Mouse (Mus musculus) stomach, embryonic 14.5 days (tissue): ENCODE results near the gene Rad51b. TPM values are rescaled to one million over a fixed set of nuclear protein-coding genes. Genes with fewer than 3 reads are reported as not detected.
A peak's percentile ranks its signal among the peaks of the same experiment; 100 is the strongest.

Source experiments
- ATAC-seq: fragments of 200-750 bp; cut with Nextera tagmentation; 2 replicates; pipeline ENCODE4 v1.8.0; 2017; ENCODE audit warnings: low read depth, moderate TSS enrichment; ENCODE audit not compliant: insufficient number of reproducible peaks, insufficient read depth, low FRiP score
- H3K27ac ChIP-seq: fragments of 300-500 bp; sonication (generic); 2 replicates; pipeline ENCODE4 v1.5.1; 2014; ENCODE audit warnings: mild to moderate bottlenecking, low read length, moderate library complexity, mixed read lengths
- H3K27me3 ChIP-seq: fragments of 300-500 bp; sonication (generic); 2 replicates; pipeline ENCODE4 v1.6.1; 2014; ENCODE audit warnings: low read length, control low read depth, mixed read lengths; ENCODE audit not compliant: control insufficient read depth, insufficient read depth
- H3K36me3 ChIP-seq: fragments of 300-500 bp; sonication (generic); 2 replicates; pipeline ENCODE4 v1.6.1; 2014; ENCODE audit warnings: mild to moderate bottlenecking, control low read depth, low read length, moderate library complexity, mixed read lengths; ENCODE audit not compliant: control insufficient read depth, insufficient read depth
- H3K4me1 ChIP-seq: fragments of 300-500 bp; sonication (generic); 2 replicates; pipeline ENCODE4 v1.6.1; 2014; ENCODE audit warnings: low read length, control low read depth, mixed read lengths; ENCODE audit not compliant: control insufficient read depth, insufficient read depth
- H3K4me2 ChIP-seq: fragments of 300-500 bp; sonication (generic); replicated peaks from 2 replicates; pipeline ENCODE4 v1.6.1; 2014; ENCODE audit warnings: low read depth, low read length, control low read depth
- H3K4me3 ChIP-seq: fragments of 300-500 bp; sonication (generic); 2 replicates; pipeline ENCODE4 v1.5.1; 2014; ENCODE audit warnings: low read depth, low read length, control low read depth
- H3K9ac ChIP-seq: fragments of 300-500 bp; sonication (generic); replicated peaks from 2 replicates; pipeline ENCODE4 v1.6.1; 2014; ENCODE audit warnings: low read depth, mild to moderate bottlenecking, control low read depth, low read length, moderate library complexity, mixed read lengths
- H3K9me3 ChIP-seq: fragments of 300-500 bp; sonication (generic); 2 replicates; pipeline ENCODE4 v1.6.1; 2016; ENCODE audit warnings: low read depth, low read length, control low read depth; ENCODE audit not compliant: control insufficient read depth
- WGBS: fragments of 180-500 bp; shearing (Covaris S2); extraction: QIAGEN DNeasy Blood & Tissue Kit; methylation state at CpG from one replicate; pipeline ENCODE4 v1.1.7; 2014; 5-methylcytosine and 5-hydroxymethylcytosine counted together
- polyA plus RNA-seq: library from polyadenylated mRNA; unstranded; fragments of >200 nt; fragmentation: Nextera tagmentation; extraction: Ambion mirVana; gene quantifications from 2 replicates; pipeline ENCODE4 v1.2.1, GENCODE M21; 2014

The Rad51b gene
- polyA plus RNA-seq, 1 experiment from 2014 or later: 8.4 TPM

- H3K36me3 ChIP-seq: no peaks in the 10 kb centered on the region
- no peak overlapping the region for H3K9ac ChIP-seq
- no peak overlapping the region for H3K4me3 ChIP-seq
- no peak overlapping the region for H3K4me2 ChIP-seq
- no peaks in the 10 kb centered on the region for H3K4me1 ChIP-seq
- peak overlapping the region; percentile 58; the same call in 1 of the 2 replicates for H3K27ac ChIP-seq
- 73% methylated on average over 6 of the region's 6 CpGs for WGBS
- no peaks in the 10 kb centered on the region for H3K9me3 ChIP-seq
- no peaks in the 10 kb centered on the region for H3K27me3 ChIP-seq
- no peak for ATAC-seq
Measured at GRCm38 (mm10) chr12:79340513-79340912, 43.4 kb downstream of the Rad51b start.

GRCm38 (mm10) chr12:79341291-79341845, 44.3 kb downstream of the Rad51b start:
- H3K4me2 ChIP-seq: no peak overlapping the region
- no peaks in the 10 kb centered on the region for H3K36me3 ChIP-seq
- H3K4me3 ChIP-seq: no peak overlapping the region
- ATAC-seq: no peak
- WGBS: 66% methylated on average over 6 of the region's 6 CpGs
- no peaks in the 10 kb centered on the region for H3K4me1 ChIP-seq
- H3K27ac ChIP-seq: no peak overlapping the region
- H3K9me3 ChIP-seq: no peaks in the 10 kb centered on the region
- no peak overlapping the region for H3K9ac ChIP-seq
- H3K27me3 ChIP-seq: no peaks in the 10 kb centered on the region

- peaks cover 7% of the 10 kb centered on the region; the same call in 1 of the 2 replicates for H3K4me1 ChIP-seq
- H3K9ac ChIP-seq: no peak overlapping the region
- H3K4me3 ChIP-seq: no peak overlapping the region
- ATAC-seq: no peak
- no peaks in the 10 kb centered on the region for H3K9me3 ChIP-seq
- 66% methylated on average over 5 of the region's 5 CpGs for WGBS
- H3K36me3 ChIP-seq: no peaks in the 10 kb centered on the region
- peak overlapping the region; percentile 33; the same call in 1 of the 2 replicates for H3K27ac ChIP-seq
- no peaks in the 10 kb centered on the region for H3K27me3 ChIP-seq
- H3K4me2 ChIP-seq: no peak overlapping the region
Measured at GRCm38 (mm10) chr12:79346198-79346733, 49.2 kb downstream of the Rad51b start.

GRCm38 (mm10) chr12:79347643-79348042, 50.6 kb downstream of the Rad51b start:
- Histone ChIP-seq H3K27ac (no peak overlapping the region), H3K9me3 (no peaks in the 10 kb centered on the region), H3K4me3 (no peak overlapping the region), H3K9ac (no peak overlapping the region), H3K36me3 (no peaks in the 10 kb centered on the region), H3K4me1 (peaks cover 7% of the 10 kb centered on the region; the same call in 1 of the 2 replicates), H3K4me2 (no peak overlapping the region), H3K27me3 (no peaks in the 10 kb centered on the region)
- peak; percentile 56; the same call in 1 of the 2 replicates for ATAC-seq
- 7% methylated on average over 6 of the region's 6 CpGs for WGBS

GRCm38 (mm10) chr12:79351461-79351860, 54.4 kb downstream of the Rad51b start:
- Histone ChIP-seq H3K4me2 (no peak overlapping the region), H3K36me3 (no peaks in the 10 kb centered on the region), H3K27ac (0 out of 2 replicates have a peak overlapping the region, but pooled peaks have one; percentile 18), H3K9me3 (no peaks in the 10 kb centered on the region), H3K4me1 (peaks cover 13% of the 10 kb centered on the region; the same call in 1 of the 2 replicates), H3K27me3 (no peaks in the 10 kb centered on the region), H3K4me3 (no peak overlapping the region), H3K9ac (no peak overlapping the region)
- 77% methylated on average over 7 of the region's 7 CpGs for WGBS
- no peak for ATAC-seq

GRCm38 (mm10) chr12:79352086-79352741, 55.1 kb downstream of the Rad51b start:
- Histone ChIP-seq H3K4me2 (no peak overlapping the region), H3K27ac (no peak overlapping the region), H3K9ac (no peak overlapping the region), H3K4me1 (peaks cover 10% of the 10 kb centered on the region; the same call in 1 of the 2 replicates), H3K27me3 (no peaks in the 10 kb centered on the region), H3K9me3 (no peaks in the 10 kb centered on the region), H3K36me3 (no peaks in the 10 kb centered on the region), H3K4me3 (no peak overlapping the region)
- 52% methylated on average over 3 of the region's 3 CpGs for WGBS
- ATAC-seq: no peak

- Histone ChIP-seq H3K36me3 (no peaks in the 10 kb centered on the region), H3K27me3 (no peaks in the 10 kb centered on the region), H3K4me2 (no peak overlapping the region), H3K4me1 (peaks cover 6% of the 10 kb centered on the region; the same call in 1 of the 2 replicates), H3K9me3 (no peaks in the 10 kb centered on the region), H3K27ac (no peak overlapping the region), H3K4me3 (no peak overlapping the region), H3K9ac (no peak overlapping the region)
- WGBS: 26% methylated on average over 3 of the region's 3 CpGs
- ATAC-seq: no peak
Measured at GRCm38 (mm10) chr12:79352742-79353114, 55.6 kb downstream of the Rad51b start.

- H3K27me3 ChIP-seq: no peaks in the 10 kb centered on the region
- H3K4me2 ChIP-seq: no peak overlapping the region
- no peak overlapping the region for H3K4me3 ChIP-seq
- no peak for ATAC-seq
- H3K4me1 ChIP-seq: 0 out of 2 replicates have a peak, but pooled peaks cover 6% of the 10 kb centered on the region
- H3K36me3 ChIP-seq: no peaks in the 10 kb centered on the region
- no peaks in the 10 kb centered on the region for H3K9me3 ChIP-seq
- H3K9ac ChIP-seq: no peak overlapping the region
- H3K27ac ChIP-seq: no peak overlapping the region
- 73% methylated on average over 5 of the region's 5 CpGs for WGBS
Measured at GRCm38 (mm10) chr12:79353356-79353755, 56.3 kb downstream of the Rad51b start.
